Mouse (Mus musculus) left cerebral cortex, adult 9 months (tissue): ENCODE data around the gene Art1.

Experiments used
- DNase-seq, 2 experiments: peaks; one replicate each; pipeline ENCODE4 v3.0.0; 2022; ENCODE audit warnings: low spot score in 2 of 2

Art1 gene

DNA sequence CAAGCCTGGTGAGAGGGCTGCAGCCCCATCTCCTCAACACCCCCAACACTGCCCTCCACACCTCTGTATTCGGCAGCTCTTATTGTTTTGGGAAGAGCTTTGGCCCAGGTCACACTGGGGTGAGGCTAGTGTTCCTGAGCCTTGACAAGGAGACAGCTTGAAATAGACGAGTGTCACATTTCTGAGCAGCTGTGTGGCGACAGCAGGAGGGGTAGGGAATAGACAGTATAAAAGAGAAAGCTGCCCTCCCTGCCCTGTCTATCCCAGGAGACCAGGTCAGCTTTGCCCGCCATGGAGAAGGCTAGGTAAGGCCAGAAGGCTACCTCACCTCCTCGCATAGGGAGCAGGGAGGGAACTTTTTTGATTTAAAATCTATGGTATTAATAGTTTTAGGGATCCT, at the start of gene Art1:
TSS of gene Art1 (plus strand) at position 257 of the 400 bp plus-strand sequence.
- DNase-seq, result no peak

DNA sequence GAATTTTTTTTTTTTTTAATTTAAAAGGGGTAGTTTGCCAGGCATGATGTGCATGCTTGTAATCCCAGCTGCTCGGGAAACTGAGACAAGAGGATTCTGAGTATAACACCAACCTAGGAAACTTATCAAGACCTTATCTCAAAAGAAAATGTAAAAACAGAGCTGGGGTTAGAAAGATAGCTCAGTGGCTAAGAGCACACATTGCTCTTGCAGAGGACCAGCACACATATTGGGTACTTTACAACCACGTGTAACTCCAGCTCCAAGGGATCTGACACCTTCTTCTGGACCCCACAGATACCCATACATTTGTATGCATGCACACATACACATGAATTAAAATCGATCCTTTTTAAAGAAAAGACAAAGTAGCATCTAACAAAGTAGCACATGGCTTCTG, 40.2 kb upstream of the Art1 start:
- DNase-seq, result no peak

DNA sequence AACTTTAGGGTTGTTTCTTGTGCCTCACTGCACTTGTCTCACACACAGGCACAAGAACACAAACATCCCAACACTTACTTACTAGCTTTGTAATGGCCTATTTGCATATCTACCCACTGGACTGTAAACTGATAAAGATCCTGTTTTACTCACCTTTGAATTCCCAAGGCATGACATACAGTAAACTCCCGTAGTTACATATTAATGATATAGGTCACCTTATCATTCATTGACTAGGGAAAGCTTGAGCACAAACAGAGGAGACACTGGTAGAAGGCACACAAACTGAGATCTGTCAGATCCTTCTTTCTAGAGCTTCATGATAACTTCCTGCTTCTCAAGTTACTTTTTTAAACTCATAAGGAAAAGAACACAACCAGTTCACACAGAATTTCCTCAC, 39.3 kb upstream of the Art1 start:
- DNase-seq, result no peak

DNA sequence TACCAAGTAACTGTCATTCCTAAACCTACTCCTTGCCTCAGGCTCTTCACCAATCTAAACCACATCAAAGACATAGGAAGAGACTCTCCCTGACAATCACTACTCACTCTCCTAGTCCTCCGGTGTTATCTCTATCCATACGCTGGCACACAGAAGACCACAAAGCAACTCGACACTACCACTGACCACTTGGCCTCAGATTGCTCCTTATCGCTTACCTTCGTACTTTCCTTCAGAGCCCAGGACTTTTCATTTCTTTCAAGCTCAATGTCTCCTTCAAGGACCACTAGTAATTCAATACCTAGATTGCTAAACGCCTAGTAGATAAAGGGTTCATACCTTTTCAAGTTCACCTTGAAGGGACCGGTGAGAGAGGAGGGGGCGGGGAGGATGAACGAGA, 37.7 kb upstream of the Art1 start:
- DNase-seq, result no peak

DNA sequence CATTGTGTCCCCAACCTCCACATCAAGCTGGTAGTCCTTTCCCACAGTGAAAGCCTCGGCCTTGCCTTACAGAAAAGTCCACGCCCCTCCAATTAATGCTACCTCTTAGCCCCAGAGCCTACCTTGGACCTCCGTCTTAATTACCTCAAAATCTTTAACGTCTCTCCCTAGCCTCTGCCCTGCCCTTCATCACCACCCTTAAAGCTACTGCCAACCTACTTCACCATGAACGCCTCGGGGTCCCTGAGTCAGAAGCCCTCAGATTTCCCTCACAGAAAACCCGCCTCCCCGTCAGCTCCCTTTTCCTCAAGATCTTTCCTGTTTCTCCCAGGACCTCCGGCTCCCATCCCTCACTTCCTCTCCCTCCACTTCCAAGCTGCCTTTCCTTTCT, 36.9 kb upstream of the Art1 start:
- no peak for DNase-seq

DNA sequence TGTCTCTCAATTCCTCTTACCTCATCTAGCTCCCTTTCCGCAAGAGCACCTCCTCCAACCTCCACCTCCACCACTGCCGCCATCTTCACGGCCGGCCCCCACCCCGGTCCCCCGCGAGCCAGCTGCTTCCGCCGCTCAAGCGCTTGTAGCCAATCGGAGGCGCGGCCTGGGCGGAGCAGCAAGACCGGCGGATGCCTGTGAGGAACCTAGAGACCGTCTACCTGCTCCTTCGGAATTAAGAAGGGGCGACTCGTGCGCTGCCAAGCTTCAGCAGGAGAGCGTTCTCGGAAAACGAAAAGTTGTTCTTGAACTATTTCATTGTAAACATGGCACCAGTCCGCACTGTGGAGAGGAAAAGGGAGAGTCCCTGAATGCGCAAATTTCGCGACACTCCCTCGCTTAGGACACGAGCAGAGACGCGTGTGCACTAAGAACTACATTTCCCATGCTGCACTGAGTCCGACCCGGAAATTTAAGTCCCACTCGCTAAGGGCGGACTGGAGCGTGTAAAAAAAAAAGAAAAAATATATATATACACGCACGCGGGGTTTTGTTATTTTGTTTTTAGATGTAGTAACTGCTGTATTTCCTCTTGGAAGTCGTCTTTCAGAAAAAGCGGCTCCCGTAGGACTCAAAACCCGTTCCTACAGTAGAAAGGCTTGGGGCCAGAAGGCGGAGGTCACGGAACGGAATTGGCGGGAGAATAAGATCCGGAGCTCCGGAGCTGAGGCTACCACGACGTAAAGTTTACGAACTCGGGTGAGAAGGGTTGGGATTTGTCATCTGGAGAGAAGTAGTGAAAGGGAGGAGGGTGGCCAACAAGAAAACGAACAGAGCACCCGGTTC, 36.3 kb upstream of the Art1 start, which contains the start of the genes Rnf121, Xndc1 and Xntrpc:
TSS of gene Rnf121 (minus strand) at position 424 of the 846 bp plus-strand sequence.
TSS of gene Xndc1 (plus strand) at position 466 of the 846 bp plus-strand sequence.
TSS of gene Xntrpc (plus strand) at position 668 of the 846 bp plus-strand sequence.
- DNase-seq, result peak; percentile 83 to 93

DNA sequence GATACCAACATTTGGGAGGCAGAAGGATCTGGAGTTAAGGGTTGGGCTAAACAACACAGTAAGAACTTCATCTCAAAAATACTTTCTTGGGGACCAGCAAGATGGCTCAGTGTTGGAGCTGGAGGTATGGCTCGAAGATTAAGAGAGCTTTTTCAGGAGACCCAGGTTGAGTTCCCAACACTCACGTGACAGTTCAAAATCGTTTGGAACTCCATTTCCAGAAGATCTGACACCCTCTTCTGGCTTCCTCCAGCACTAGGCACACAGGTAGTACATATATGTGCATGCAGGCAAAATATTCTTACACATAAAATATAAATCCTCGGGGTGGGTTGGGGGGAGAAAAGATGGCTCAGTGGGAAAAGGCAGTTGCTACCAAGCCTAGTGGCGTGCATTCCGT, 35.2 kb upstream of the Art1 start:
- no peak for DNase-seq

DNA sequence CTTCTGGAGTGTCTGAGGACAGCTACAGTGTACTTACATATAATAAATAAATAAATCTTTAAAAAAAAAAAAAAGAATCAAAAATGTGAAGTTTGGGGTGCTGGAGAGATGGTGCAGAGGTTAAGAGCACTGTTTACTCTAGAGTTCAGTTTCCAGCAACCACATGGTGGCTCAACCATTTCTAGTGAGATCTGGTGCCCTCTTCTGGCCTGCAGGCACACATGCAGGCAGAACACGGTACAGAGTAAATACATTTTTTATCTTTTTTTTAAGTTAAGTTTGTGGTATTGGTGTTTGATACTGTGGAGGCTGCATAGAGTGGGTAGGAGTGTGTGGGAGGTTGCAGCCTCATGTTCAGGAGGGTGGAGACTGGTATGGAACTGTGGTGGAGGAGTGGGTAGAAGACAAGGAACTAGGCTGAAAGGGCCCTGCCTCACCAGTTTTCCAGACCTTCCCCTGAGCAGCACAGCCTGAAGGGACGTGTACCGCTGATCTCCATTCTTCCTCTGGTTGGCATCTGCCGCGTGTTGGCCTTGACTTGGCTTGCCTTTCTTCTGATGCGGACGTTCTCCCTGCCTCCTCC, 24.7 kb upstream of the Art1 start:
- no peak for DNase-seq

DNA sequence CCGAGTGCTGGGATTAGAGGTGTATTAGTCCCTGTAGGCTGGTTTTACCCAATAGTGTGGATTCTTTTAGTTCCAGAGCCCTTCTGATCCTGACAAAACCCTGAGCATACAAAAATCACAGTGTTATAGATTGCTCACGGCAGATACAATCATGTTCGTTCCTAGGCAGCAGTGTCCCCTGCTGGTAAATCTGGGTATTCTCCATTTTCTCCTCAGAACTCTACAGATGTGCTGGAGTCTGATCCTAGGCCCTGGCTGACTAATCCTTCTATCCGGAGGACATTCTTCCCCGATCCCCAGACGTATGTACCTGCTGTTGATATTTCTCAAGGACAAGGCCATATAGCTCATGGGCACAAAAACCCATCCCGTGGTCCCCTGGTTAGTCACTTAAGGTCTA, 23.0 kb upstream of the Art1 start:
- peak in 1 of 2 experiments; percentile 53 for DNase-seq

DNA sequence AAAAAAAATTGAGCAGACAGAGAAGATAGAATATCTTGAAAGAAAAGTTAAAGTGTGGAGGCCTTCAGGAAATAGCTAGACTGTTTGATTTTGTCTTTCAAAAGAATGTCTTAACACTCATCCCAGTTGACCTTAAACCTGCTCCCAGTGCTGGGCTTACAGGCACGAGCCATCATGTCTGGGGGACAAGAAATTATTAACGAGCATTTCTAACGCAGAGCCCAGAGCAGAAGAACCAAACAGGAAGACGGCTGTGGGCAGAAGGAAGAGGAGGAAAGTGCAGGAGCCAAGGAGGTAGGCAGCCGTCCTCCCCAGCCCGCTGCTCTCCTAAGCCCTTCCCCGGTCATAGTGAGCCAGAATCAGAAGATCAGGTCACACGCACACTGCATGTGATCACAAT, 21.2 kb upstream of the Art1 start:
- DNase-seq, result no peak

DNA sequence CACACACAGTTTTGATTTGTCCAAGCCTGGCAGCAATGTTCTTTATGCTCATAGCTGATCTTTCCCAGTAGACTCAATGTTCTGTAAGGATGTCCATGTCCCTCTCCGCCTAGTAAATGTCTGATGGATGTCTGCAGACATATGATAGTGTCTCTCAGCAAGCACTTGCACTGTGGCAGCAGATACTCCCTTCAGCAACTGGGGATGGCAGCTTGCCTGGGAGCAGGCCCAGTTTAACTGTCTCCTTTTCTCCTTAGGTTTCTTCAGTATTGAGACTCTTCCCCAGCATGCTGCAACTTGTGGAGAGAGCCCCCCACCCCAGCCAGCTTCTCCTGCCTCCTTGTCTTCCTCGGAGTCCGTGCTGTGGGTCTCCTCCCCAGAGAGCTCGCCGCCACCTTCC, 19.8 kb upstream of the Art1 start:
- no peak for DNase-seq

DNA sequence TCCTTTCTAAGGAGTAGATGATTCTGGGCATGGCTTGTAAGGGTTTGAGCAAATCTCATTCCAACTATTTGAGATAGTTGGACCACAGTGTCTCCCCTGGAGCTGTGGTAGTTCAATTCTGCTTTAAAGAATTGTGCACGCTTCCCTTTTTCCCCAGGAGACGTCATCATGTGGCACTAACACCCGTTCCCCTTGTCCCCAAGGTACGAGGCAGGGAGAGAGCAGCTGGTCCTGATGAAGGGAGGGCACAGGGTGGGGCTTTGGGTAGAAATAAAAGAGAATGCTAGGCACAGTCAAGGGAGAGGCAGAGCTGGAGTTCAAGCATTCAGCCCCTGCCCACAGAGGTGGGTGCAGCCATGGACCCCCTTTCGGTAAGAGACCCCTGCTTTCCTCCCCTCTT, 18.7 kb upstream of the Art1 start, which contains the start of gene Trpc2:
TSS of gene Trpc2 (plus strand) at position 301 of the 400 bp plus-strand sequence.
- no peak for DNase-seq

DNA sequence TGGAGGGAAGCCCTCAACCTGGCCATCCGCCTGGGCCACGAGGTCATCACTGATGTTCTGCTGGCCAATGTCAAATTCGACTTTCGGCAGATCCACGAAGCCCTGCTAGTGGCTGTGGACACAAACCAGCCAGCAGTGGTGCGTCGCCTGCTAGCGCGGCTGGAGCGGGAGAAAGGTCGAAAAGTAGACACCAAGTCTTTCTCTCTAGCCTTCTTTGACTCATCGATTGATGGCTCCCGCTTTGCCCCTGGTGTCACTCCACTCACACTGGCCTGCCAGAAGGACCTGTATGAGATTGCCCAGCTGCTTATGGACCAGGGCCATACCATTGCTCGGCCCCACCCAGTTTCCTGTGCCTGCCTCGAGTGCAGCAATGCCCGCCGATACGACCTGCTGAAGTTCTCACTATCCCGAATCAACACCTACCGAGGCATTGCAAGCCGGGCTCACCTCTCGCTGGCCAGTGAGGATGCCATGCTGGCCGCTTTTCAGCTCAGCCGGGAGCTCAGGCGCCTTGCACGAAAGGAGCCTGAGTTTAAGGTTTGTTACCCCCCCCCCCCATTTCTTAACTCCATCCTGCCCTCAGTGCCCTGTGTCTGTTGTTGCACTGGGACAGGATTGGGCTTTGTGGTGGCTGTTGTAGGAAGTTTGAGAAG, 17.4 kb upstream of the Art1 start:
- no peak for DNase-seq

DNA sequence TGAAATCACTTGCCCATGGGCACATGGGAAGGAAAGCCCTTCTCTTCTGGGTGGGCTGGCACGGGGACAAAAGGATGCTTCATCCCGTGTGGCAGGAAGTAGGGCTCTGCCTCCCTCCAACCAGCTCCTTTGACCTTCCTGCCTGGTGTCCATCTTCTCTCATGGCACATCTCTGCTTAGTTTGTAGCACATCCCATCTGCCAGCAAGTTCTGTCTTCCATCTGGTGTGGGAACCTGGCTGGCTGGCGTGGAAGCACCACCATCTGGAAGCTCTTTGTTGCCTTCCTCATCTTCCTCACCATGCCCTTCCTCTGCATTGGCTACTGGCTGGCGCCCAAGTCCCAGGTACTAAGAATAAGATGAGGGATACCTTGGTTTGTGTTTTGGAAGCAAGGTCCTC, 14.2 kb upstream of the Art1 start:
- DNase-seq, result peak in 1 of 2 experiments; percentile 50

DNA sequence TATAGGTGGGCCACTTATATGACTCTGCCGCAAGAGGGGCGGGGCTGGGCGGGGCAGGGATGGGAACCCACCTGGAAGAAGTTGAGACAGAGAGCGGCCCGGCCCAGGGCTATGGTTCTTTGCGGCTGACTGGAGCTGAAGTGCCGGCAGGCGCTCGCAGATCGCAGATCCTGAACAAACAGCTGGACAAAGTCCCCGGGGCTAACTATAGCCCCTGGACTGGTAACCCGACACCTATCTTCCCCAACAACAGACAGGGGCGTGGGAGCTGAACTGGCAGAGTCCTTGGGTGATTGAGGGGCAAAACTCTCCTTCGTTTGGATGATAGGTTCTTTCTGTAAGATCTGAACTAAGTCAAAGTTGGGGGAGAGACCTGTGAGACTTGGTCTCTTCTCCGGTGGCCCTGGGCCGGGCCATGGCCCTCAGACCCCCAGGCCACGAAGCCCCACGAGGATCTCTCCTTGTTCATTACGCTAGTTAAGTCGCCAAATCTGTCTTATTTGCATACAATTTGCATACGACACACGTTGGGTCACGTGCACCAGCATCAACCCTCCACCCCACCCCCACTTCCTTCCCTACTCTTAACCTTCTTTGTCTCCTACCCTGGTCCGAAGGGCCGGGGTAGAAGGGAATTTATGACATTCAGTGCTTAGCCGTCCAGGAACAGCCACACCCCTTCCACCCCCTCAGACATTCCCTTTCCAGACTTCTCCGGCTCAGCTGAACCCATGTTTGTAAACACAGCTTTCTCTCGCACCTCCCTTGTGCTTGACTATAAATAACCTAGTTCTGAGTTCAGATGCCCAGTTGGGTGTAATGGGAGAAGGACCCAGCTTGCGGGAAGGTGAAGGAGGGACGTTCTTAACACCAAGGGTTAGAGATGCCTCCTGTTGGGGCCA, 1.5 kb upstream of the Art1 start:
- no peak for DNase-seq

DNA sequence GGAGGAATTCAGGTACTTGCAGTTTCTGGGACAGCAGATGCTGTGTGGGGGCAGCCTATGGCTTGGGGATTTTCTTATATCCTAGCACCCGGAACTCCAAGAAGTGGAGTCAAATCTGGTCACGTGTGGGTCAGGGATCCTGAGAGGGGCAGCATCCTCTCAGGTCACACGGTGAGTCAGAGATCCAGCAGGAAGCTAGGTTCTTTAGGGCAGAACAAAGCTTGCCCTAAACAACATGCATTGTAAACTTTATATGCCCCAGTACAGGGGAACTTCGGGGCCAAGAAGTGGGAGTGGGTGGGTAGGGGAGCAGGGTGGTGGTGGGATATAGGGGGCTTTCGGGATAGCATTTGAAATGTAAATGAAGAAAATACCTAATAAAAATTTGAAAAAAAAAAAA, 675 bp upstream of the Art1 start:
- DNase-seq, result no peak

DNA sequence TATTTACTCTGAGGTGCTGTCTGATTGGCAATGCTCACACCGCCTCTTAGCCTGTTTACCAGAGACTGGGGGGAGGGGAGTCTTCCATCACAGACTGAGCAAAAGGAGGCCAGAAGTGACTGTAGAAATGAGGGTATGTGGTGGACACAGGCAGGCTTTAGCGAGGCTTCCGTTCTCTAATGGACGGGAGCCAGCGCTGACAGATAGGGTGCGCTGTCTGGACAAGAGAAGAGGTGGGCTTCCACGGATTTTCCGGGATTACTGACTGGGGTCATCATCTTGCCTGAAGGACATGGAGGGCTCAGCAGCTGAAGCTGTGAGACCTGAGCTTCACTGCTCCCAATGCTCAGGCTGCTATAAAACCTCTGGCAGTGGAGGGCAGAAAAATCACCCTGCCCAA, 698 bp downstream of the Art1 start:
- no peak for DNase-seq

DNA sequence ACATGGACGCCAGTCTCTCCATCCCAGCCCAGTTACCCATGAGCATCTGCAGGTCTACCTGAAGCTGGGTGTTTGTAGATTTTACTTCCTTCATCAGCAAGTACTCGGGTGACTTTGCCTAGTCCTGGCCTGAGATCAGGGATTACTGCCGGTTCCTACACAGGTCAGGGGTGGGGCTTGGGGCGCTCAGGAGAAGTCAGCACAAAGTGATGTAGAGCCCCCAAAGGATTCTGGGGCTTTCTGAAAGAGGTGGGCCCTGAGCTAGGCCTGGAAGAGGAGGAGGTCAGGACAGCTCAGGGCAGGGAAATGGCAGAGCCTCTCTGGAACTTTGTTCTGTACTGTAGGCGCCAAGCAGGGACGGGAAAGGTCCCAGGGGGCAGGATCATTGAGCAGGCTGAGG, 1.2 kb downstream of the Art1 start:
- DNase-seq, result no peak

DNA sequence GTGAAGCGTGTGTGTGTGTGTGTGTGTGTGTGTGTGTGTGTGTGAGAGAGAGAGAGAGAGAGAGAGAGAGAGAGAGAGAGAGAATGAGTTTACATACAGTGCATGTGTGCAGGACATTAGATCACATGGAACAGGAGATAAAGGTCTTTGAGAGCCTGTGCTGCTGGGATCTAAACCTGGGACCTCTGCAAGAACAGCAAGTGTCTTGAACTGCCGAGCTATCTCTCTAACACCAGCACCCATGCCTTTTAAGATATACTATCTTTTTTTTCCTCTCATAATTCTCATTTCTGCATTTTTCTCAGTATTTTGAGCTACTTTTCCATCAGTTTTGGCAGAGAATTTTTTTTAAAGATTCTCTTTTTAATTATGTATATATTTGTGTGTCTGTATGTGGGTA, 2.0 kb downstream of the Art1 start:
- DNase-seq, result no peak

DNA sequence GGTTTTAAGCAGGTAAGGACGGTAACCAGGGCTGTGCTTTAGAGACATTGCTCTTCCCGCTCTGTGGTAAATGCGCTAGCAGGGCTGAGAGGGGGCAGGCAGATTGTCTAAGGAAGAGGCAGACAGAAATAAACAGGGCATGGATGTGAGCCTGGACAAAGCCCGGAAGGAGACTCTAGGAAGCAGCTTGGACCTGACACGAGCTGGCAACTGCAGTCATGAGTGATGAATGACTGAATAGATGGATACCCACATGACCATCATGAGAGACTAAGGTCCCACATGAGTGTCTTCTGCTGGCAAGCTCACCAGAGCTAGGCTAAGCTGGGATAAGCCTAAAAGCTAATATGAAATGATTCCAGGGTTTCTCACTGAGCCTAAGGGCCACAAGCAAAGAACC, 2.6 kb downstream of the Art1 start:
- DNase-seq, result no peak

DNA sequence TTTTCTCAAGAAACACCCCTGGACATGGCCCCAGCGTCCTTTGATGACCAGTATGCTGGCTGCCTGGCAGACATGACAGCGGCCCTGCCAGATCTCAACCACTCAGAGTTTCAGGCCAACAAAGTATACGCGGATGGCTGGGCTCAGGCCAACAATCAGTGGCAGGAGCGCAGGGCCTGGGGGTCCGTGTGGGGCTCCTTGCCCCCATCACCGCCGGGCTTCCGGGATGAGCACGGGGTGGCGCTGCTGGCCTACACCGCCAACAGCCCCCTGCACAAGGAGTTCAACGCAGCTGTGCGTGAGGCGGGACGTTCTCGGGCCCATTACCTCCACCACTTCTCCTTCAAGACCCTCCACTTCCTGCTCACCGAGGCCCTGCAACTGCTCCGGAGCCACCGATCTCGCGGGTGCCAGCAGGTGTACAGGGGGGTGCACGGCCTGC, 5.2 kb downstream of the Art1 start:
- no peak for DNase-seq

DNA sequence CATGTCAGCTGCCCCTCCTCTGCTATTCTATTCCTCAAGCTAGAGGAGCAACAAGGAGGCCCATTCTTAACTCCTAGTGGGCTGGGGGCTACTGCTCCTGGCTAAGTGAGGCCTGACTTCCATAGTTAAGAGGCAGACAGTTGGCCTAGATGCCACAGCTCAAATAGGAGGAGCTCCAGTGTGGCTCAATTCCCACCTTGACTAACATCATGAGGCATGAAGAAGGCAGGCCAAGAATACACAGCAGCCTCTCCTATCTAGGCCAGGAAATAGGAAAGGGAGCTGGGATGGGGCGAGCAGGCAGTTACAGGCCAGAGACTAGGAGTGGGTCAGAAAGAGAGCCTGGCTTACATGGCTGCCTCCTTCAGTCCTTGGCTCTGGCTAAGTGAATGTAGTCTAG, 6.7 kb downstream of the Art1 start:
- DNase-seq, result no peak
